Mouse (Mus musculus): Measurements from ENCODE around the gene Mapre1. TPM values are rescaled to one million over a fixed set of nuclear protein-coding genes. Genes with fewer than 3 reads are reported as not detected.

Mapre1 gene
- polyA plus RNA-seq (2014; fragmentation: Illumina TruSeq; extraction: RNeasy Lipid Tissue Mini Kit (QIAGEN cat#74804); ENCODE audit: insufficient read depth, low read depth, low replicate concordance), result 42.4 TPM

GRCm38 (mm10) chr2:153740500-153741436, at the start of gene Mapre1:
Mapre1 (plus strand) TSS chr2:153741274.

GRCm38 (mm10) chr2:153696352-153696751, 44.7 kb upstream of the Mapre1 start, which contains the start of gene Dnmt3c:
Dnmt3c (plus strand) TSS chr2:153696652.

DNA sequence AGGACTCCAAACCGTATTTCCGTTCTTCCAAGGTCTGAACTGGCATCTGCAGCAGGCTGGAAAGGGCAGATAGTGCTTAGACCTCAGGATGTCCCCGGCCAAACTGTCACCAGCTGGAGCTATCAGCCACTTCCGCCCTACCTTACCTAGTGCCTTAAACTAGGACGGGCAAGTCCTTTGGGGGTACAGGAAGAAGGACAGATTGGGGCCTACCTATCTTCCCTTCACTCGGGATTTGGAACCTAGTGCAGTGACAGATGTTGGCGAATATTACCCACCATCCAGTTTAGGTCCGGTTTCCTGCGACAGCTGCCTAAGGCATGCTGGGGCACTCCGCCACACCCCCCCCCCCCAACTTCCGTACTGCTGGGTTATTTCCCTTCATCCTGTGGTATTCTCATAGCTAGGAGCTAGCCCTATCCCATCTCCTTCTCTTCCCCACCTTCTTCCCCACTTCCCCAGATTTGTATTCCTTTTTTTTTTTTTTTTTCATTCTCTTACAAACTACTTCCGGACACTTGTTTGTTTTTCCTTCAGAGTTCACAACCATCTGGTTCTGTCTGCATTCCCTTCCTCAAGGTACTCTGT, 38.4 kb downstream of the Mapre1 start, which contains the start of gene Efcab8:
Gene Efcab8, plus strand, starts transcription at position 538 of the 588 bp plus-strand sequence.

Other genes with a start within 250 kb of the Mapre1 start
- not detected for gene 4930404H24Rik, start 248.5 kb upstream of the Mapre1 start, polyA plus RNA-seq (2014; fragmentation: Illumina TruSeq; extraction: RNeasy Lipid Tissue Mini Kit (QIAGEN cat#74804); ENCODE audit: insufficient read depth, low read depth, low replicate concordance)
- gene Nol4l, start 211.3 kb upstream of the Mapre1 start, polyA plus RNA-seq (2014; fragmentation: Illumina TruSeq; extraction: RNeasy Lipid Tissue Mini Kit (QIAGEN cat#74804); ENCODE audit: insufficient read depth, low read depth, low replicate concordance), result 4.1 TPM
- gene Commd7, start 108.5 kb upstream of the Mapre1 start, polyA plus RNA-seq (2014; fragmentation: Illumina TruSeq; extraction: RNeasy Lipid Tissue Mini Kit (QIAGEN cat#74804); ENCODE audit: insufficient read depth, low read depth, low replicate concordance), result 32.3 TPM
- gene Dnmt3b, start 91.8 kb upstream of the Mapre1 start, polyA plus RNA-seq (2014; fragmentation: Illumina TruSeq; extraction: RNeasy Lipid Tissue Mini Kit (QIAGEN cat#74804); ENCODE audit: insufficient read depth, low read depth, low replicate concordance), result 1.3 TPM
- 0.14 TPM for gene Dnmt3c, start 44.6 kb upstream of the Mapre1 start, polyA plus RNA-seq (2014; fragmentation: Illumina TruSeq; extraction: RNeasy Lipid Tissue Mini Kit (QIAGEN cat#74804); ENCODE audit: insufficient read depth, low read depth, low replicate concordance)
- 0.06 TPM for gene Efcab8, start 38.7 kb downstream of the Mapre1 start, polyA plus RNA-seq (2014; fragmentation: Illumina TruSeq; extraction: RNeasy Lipid Tissue Mini Kit (QIAGEN cat#74804); ENCODE audit: insufficient read depth, low read depth, low replicate concordance)
- gene Sun5, start 129.8 kb downstream of the Mapre1 start, polyA plus RNA-seq (2014; fragmentation: Illumina TruSeq; extraction: RNeasy Lipid Tissue Mini Kit (QIAGEN cat#74804); ENCODE audit: insufficient read depth, low read depth, low replicate concordance), result not detected
- not detected for gene Bpifb2, start 133.8 kb downstream of the Mapre1 start, polyA plus RNA-seq (2014; fragmentation: Illumina TruSeq; extraction: RNeasy Lipid Tissue Mini Kit (QIAGEN cat#74804); ENCODE audit: insufficient read depth, low read depth, low replicate concordance)
- not detected for gene Bpifb6, start 159.1 kb downstream of the Mapre1 start, polyA plus RNA-seq (2014; fragmentation: Illumina TruSeq; extraction: RNeasy Lipid Tissue Mini Kit (QIAGEN cat#74804); ENCODE audit: insufficient read depth, low read depth, low replicate concordance)
- not detected for gene Bpifb3, start 177.0 kb downstream of the Mapre1 start, polyA plus RNA-seq (2014; fragmentation: Illumina TruSeq; extraction: RNeasy Lipid Tissue Mini Kit (QIAGEN cat#74804); ENCODE audit: insufficient read depth, low read depth, low replicate concordance)
- not detected for gene Bpifb4, start 196.9 kb downstream of the Mapre1 start, polyA plus RNA-seq (2014; fragmentation: Illumina TruSeq; extraction: RNeasy Lipid Tissue Mini Kit (QIAGEN cat#74804); ENCODE audit: insufficient read depth, low read depth, low replicate concordance)
- gene Bpifa6, start 233.7 kb downstream of the Mapre1 start, polyA plus RNA-seq (2014; fragmentation: Illumina TruSeq; extraction: RNeasy Lipid Tissue Mini Kit (QIAGEN cat#74804); ENCODE audit: insufficient read depth, low read depth, low replicate concordance), result not detected